Mouse (Mus musculus) heart, postnatal 0 days (tissue): ENCODE measurements around the gene Atp9a.

ENCODE experiments used
- CTCF ChIP-seq: IDR thresholded peaks from 2 replicates; pipeline ENCODE4 v1.5.1; 2016; ENCODE audit warnings: antibody characterized with exemption, control low read depth, low read depth
- EP300 ChIP-seq: IDR thresholded peaks from 2 replicates; pipeline ENCODE4 v1.6.1; 2016; ENCODE audit warnings: antibody characterized with exemption, low read depth

DNA sequence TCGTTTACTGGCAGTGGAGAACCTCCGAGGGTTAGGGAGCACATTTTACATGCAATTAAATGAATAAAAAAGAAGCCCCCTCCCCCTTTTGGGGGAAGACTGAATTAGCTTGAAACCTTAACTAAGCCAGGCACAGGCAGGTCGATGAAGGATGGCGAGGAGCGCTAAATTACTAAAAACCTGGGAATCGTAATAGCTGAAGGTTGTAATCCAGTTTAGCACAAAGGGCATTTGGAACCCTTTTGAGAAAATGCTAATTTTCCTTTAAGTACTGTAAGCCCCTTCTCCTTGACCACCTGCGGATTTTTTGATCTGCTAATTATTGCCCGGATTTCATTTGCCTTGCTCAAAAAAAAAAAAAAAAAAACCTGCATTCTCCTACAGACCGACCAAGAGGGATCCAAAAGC is 22.3 kb upstream of the Atp9a start:
- no peak for TF ChIP-seq CTCF
- TF ChIP-seq EP300: no peak
